Mouse (Mus musculus) WW6 (cell line): ENCODE measurements around the gene Cfap73.

Experiments
- DNase-seq: peaks from one replicate; pipeline ENCODE4 v3.0.0-alpha.2; 2013; ENCODE audit warnings: low read depth, low spot score

The Cfap73 gene

GRCm38 (mm10) chr5:120586741-120587615 is 47.1 kb downstream of the Cfap73 start:
- DNase-seq = no peak

GRCm38 (mm10) chr5:120584968-120585367 is 49.1 kb downstream of the Cfap73 start:
- no peak for DNase-seq

- no peak for DNase-seq
Measured at GRCm38 (mm10) chr5:120583511-120583910, 50.5 kb downstream of the Cfap73 start.

- DNase-seq = no peak
Measured at GRCm38 (mm10) chr5:120582002-120582401, 52.0 kb downstream of the Cfap73 start.

GRCm38 (mm10) chr5:120579898-120580626 is 54.0 kb downstream of the Cfap73 start:
- no peak for DNase-seq

- no peak for DNase-seq
Measured at GRCm38 (mm10) chr5:120579211-120579897, 54.7 kb downstream of the Cfap73 start.

- DNase-seq = no peak
Measured at GRCm38 (mm10) chr5:120578504-120579081, 55.4 kb downstream of the Cfap73 start.
